Comparison of ENCODE assay signal across 22 mouse cellular contexts in genomic region chr4:87448338-87448737, GRCm38 (mm10).
A peak's percentile ranks its signal among the peaks of the same experiment; 100 is the strongest.
DNase-seq lines count a peak whose midpoint lies in the region; ATAC-seq and TF ChIP-seq lines count a peak whose summit lies in the region.
"Had no signal": no experiment of that assay in that cellular context is flagged by ENCODE, and none has a peak within 500 bp of the region (broad histone marks: within the 10 kb centered on the region; RNA-seq: fewer than 3 reads in every experiment).

No protein-coding gene starts in this region.

- H3K9ac ChIP-seq in lung, postnatal 0 days (replicated peaks; ENCODE audit: low read depth): no peak overlapping the region
- H3K9ac ChIP-seq: embryonic facial prominence, embryonic 12.5 days; embryonic facial prominence, embryonic 15.5 days; forebrain, postnatal 0 days; heart, embryonic 13.5 days; hindbrain, embryonic 14.5 days had no signal

- 66% methylated on average over 4 of the region's 4 CpGs for WGBS in lung, postnatal 0 days

- no peak overlapping the region for H3K4me3 ChIP-seq in lung, postnatal 0 days (ENCODE audit: low read depth, low read length)
- H3K4me3 ChIP-seq: embryonic facial prominence, embryonic 12.5 days; embryonic facial prominence, embryonic 15.5 days; gastrocnemius, adult 2 months; heart, embryonic 13.5 days had no signal

- no peak overlapping the region for H3K27ac ChIP-seq in lung, postnatal 0 days (ENCODE audit: low read length)
- H3K27ac ChIP-seq: embryonic facial prominence, embryonic 12.5 days; embryonic facial prominence, embryonic 15.5 days; gastrocnemius, adult 2 months; heart, embryonic 13.5 days; hindbrain, embryonic 14.5 days; hindbrain, postnatal 0 days had no signal

- no peaks in the 10 kb centered on the region for H3K36me3 ChIP-seq in lung, postnatal 0 days (ENCODE audit: insufficient read depth, low read length)
- H3K36me3 ChIP-seq: embryonic facial prominence, embryonic 12.5 days; embryonic facial prominence, embryonic 15.5 days; heart, embryonic 13.5 days had no signal

- H3K4me2 ChIP-seq in lung, postnatal 0 days (replicated peaks; ENCODE audit: low read depth, low read length): no peak overlapping the region
- H3K4me2 ChIP-seq: embryonic facial prominence, embryonic 12.5 days; embryonic facial prominence, embryonic 15.5 days; heart, embryonic 13.5 days; hindbrain, embryonic 14.5 days had no signal

- no peak for TF ChIP-seq EP300 in lung, postnatal 0 days (IDR thresholded peaks at IDR 0.05)

- no peaks in the 10 kb centered on the region for H3K9me3 ChIP-seq in lung, postnatal 0 days (ENCODE audit: low read length)
- H3K9me3 ChIP-seq: embryonic facial prominence, embryonic 12.5 days; embryonic facial prominence, embryonic 15.5 days; heart, embryonic 13.5 days had no signal

- no peak for ATAC-seq in lung, postnatal 0 days
- ATAC-seq: CD4-positive, CD25-positive, alpha-beta regulatory T cell, adult 4 months; forebrain, embryonic 14.5 days; forebrain, postnatal 0 days; hindbrain, postnatal 0 days; intestine, postnatal 0 days had no signal

- no peaks in the 10 kb centered on the region for H3K4me1 ChIP-seq in lung, postnatal 0 days (ENCODE audit: insufficient read depth, low read depth, low read length)
- H3K4me1 ChIP-seq: embryonic facial prominence, embryonic 15.5 days had no signal

- no peak for TF ChIP-seq CTCF in lung, postnatal 0 days (IDR thresholded peaks at IDR 0.05)

- no peaks in the 10 kb centered on the region for H3K27me3 ChIP-seq in lung, postnatal 0 days (replicated peaks; ENCODE audit: insufficient read depth, low read length)
- H3K27me3 ChIP-seq: embryonic facial prominence, embryonic 12.5 days; embryonic facial prominence, embryonic 15.5 days; heart, embryonic 13.5 days had no signal

- peak; percentile 15 for DNase-seq in cerebellum, adult 9-10 months
- no peak for DNase-seq in cerebellum, postnatal 10 days
- DNase-seq in lung, postnatal 36 days: peak; percentile 35
- DNase-seq in lung, postnatal 0 days (ENCODE audit: low spot score): no peak
- peak; percentile 16 for DNase-seq in hindlimb bud, embryonic 11.5 days (ENCODE audit: extremely low spot score, low read depth, low spot score)
- no peak for DNase-seq in urinary bladder, postnatal 4 days (ENCODE audit: low spot score in 2 of 2)
- DNase-seq: adrenal gland, adult 2 months; adrenal gland, postnatal 14 days; forebrain, postnatal 0 days; gastrocnemius, adult 2 months; gastrocnemius, postnatal 14 days; heart, adult 18-20 months; heart, postnatal 14 days; heart, postnatal 4 days had no signal

Comparison
In these comparisons a context has a peak if more than half of its experiments do, and no peak if none do; other contexts are left out.
1. DNase-seq: peak in cerebellum, adult 9-10 months (single experiment), lung, postnatal 36 days (single experiment) and hindlimb bud, embryonic 11.5 days (single experiment); none in cerebellum, postnatal 10 days (0 of 2), lung, postnatal 0 days (single experiment) and urinary bladder, postnatal 4 days (0 of 2).